Mouse (Mus musculus) NIH3T3 (cell line): ENCODE measurements around the gene Aox1.
"Not testable (repeated sequence)": the region's sequence is repeated elsewhere in the genome, so short reads cannot be mapped to it uniquely, and the experiment has no call there.

Experiments
- DNase-seq: peaks from one replicate; pipeline ENCODE4 v3.0.0-alpha.2; 2012; ENCODE audit warnings: low read depth

Gene Aox1

DNA sequence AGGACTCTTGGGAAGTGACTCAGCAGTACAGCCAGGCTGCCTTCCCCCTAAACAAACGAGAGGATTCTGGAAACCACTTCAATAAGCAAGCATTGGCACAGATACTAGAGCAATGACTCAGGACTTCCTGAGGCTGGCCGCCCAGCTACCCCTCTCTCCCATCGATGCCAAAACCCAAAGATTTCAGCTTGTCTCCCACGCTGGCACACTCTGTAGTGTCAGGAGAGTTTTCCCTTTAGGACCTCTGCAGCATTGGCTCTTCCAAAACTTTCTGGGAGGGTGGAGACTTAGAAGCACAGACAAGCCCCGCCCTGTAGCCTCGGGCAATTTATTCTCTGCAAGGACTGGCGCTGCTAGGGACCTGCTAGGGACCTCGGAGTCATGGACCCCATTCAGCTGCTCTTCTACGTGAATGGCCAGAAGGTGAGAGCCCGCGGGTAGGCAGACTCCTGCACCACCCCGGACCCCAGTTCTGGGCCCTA lies at the start of gene Aox1:
TSS of gene Aox1 (plus strand) at position 296 of the 482 bp plus-strand sequence.
- peak; percentile 94 for DNase-seq

DNA sequence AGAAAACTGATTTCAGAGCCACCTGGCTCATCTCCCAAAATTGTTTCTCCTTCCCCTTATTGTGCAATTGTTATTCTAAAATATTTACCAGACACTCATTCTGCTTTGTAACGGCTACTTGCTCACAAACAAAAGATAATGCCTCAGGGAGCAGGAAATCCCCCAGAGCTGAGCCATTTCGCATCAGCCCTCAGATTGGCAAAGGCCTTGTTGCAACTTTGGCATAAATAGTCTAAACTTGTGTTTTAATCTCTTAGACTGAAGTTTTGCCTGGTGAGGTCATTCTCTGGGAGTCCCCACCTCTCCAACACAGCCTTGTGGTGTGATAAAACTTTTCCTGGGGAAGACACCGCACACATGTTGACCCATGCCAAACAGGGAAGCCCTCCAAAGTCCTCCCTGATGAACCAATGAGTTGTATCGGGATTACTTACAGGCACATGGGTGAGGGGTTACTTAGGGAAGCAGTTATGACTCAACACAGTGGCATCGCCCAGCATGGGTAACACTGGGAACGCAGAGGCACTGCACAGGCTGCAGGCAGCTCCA lies 40.6 kb upstream of the Aox1 start:
- DNase-seq, result peak; percentile 83

DNA sequence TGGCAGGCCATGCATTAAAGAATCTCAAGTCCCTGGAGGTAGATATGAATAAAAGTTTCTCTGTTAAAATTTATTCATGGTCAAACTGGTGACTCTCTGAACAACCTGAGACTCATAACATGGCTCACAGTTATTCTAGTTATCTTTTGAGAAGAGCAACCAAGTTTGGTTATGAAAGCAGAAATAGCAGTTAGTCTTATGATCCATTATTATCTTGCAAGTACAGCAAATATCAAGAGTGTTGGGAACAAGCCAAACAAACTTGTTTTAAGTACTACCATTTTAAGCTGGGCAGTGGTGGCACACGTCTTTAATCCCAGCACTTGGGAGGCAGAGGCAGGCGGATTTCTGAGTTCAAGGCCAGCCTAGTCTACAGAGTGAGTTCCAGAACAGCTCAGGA lies 38.5 kb upstream of the Aox1 start:
- DNase-seq, result no peak

DNA sequence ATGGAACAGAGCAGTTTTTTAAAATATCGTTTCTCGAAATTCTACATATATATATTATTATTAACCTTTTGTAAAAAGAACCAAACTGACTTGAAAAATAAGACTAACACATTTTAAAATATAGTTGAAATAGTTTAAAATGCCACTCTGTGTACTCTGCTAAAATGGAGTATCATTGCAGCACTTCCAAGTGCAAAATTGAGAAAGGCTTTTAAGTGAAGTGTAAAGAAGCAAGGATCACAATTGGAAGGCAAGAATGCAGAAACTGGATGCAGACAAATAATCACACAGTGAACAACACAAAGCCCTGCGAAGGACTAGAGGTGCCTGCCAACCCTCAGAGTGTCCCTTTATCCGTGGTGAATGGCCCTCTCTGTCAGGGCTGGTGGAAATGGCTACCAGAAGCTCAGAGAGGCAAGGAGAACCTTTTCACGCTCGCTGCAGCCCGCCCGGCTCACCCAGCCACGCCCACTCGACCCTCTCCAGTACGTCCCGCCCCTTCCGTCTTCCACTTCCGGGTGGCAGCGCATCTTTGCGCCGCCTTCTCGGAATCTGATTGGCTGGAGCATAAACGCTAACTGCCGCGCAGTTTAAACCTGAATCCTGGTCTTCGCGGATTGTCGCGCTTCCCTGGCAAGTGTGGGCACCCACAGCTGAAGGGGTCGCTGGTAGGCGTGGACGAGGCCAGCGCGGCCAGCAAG lies 34.1 kb upstream of the Aox1 start, which contains the start of gene Sgo2a:
TSS of gene Sgo2a (plus strand) at position 540 of the 701 bp plus-strand sequence.
- peak; percentile 99 for DNase-seq

DNA sequence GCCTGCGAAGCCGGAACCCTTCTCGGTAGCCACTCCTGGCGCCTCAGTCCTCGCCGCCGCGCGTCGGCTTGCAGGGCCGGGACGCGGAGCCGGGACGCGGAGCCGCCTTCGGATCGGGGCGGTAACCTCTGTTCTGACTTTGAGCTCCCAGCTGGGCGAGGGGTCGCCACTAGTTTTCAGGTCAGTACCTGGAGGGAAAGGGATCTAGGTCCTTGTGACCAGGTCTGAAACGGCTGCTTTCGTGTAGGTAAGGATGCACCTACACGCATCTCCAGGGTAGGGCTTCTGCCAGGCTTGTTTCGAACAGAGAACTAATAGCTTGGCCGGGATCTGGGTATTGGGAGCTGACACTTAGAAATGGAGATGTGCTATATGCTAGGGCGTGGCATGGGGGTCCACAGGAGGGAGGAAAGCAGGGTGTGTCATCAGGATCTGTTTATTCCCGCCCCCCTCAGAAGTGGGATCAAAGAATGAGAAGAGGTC lies 33.6 kb upstream of the Aox1 start:
- DNase-seq, result no peak

DNA sequence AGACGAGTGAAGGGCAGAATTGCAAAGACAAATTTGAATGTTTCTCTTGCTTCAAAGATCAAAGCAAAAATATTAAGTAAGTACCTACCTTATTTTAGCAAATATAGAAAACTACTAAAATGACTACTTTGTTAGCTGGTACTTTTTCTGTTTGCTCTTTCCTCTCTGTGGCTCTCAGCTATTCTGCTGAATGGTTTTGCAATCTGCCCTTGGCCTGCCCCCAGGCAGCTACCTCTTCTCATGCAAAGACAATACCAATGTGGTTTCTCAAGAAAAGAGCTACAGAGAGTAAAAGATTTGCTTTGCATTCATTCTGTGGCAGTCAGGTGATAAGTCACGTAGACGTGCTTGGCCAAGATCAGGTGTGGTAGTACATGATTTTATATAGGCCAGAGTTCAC lies 31.6 kb upstream of the Aox1 start:
- DNase-seq, result peak; percentile 21

DNA sequence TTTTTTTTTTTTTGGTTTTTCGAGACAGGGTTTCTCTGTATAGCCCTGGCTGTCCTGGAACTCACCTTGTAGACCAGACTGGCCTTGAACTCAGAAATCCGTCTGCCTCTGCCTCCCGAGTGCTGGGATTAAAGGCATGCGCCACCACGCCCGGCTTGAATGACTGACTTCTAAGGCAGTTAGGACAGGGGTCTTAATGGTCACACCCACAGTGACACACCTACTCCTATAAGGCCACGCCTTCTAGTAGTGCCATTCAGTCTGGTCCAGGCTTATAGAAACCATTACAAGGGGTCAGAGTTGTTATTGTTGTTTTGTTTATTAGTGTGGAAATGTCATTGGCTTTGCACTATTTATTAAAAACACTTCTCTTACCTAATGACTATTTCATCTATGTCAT lies 23.3 kb upstream of the Aox1 start:
- DNase-seq, result not testable (repeated sequence)

DNA sequence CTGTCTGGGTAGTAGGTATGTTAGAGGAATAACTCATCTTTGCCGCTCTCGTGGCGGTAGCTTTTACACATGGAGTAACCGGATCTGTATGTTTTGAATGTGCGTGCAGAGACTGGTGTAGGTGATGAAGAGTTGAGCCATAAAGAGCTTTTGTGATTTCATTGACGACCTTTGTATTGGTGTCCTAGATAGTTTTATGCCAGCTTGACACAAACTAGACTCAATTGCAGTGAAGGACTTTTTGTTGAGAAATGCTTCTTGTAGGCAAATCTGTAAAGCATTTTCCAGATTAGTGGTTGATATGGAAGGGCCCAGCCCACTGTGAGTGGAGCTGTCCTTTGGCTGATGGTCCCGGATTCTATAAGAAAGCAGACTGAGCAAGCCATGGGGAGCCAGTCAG lies 10.9 kb upstream of the Aox1 start, which contains the start of gene Kctd18:
TSS of gene Kctd18 (minus strand) at position 101 of the 400 bp plus-strand sequence.
- no peak for DNase-seq

DNA sequence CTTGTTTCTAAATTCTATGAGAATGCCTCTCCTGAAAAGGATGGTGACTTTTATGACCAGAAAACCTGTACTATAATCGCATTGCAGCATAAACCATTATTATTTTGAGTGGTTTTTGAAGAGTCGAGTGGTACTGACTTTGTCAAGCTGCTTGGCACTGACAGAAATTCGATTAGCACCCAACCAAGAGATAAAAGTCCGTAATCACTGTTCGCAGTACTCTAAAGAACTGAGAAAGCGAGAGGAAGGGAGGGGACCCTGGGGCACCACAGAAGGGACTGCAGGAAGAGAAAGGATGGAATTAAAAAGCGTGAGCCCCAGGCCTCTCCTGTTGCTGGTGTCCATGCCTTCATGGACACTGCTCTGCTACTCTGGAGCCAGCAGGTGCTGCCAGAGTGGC lies 2.0 kb upstream of the Aox1 start:
- no peak for DNase-seq

DNA sequence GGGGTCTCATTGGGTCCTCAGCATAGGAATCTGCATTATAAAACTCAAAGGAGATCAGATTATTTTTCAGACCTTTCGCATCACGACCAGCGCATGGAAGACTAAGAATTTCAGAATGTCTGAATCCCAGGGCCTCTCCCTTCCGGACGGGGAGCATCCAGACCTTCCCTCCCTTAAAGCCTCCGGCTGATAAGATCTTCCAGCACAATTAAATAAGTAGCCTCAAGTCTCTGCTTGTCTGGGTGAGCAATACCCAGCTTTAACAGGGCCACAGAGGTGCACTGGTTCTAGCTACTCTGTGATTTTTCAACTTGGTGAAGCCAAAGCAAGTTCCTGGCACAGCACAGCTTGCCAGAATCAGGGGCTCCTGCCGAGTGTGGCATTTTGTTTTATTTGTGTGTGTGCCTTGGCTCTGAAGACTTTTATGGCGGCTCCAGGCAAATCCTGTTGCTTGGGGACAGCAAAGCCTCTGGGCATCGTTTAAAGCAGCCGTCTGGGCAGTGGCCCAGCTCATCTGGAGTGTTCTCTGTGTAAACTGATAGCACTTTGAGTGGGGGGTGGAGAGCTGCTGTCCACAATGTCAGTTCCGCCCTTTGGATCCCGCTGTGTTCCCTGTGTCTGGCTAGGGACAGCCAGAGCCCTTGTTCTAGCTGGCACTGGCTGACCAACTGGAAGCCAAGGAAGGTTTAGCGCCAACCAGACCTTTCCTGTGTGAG lies 583 bp downstream of the Aox1 start:
- peak; percentile 74 for DNase-seq

DNA sequence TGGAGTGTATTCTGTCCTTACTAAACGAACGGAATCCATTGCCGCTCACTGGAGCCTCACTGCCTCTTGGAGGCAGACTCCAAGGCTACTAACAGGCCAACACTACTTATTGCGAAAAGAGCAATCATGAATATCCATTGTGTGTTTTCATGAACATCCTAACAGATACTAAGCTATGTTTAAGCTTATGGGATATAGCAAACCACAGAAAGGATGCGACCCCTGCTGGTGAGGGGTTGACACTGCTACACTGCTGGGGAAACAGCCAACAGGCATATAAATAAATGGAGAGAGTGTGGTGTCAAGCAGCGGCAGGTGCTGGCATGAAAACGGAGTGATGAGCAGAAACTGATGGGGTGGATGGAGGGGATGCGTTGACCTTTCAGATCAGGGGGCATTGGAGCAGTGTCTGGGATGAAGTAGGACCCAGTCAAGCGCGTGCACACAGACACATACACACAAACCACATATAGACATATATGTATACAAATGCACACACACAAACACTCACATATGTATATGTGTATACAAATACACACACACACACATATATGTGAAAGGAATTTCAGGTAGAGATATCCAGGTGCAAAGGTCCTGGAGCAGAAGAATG lies 1.5 kb downstream of the Aox1 start:
- DNase-seq, result peak; percentile 93

DNA sequence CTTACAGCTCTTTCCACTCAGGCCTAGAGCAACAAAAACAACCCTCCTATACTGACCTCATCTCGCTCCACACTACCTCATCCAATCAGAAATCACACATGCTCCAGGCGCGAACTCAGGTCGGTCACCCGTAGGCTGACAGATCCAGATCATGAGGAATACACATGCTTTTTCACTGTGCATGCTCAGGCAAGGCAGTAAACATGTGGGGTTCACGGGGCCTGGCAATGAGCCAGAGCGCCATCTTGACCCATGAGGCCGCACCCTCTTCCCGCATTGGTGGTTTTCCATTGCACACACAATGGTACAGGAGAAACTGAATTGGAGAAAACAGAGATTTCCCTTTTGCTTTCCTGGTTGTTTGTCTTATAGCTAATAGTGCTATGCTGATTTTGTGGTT lies 7.6 kb downstream of the Aox1 start:
- peak; percentile 32 for DNase-seq

DNA sequence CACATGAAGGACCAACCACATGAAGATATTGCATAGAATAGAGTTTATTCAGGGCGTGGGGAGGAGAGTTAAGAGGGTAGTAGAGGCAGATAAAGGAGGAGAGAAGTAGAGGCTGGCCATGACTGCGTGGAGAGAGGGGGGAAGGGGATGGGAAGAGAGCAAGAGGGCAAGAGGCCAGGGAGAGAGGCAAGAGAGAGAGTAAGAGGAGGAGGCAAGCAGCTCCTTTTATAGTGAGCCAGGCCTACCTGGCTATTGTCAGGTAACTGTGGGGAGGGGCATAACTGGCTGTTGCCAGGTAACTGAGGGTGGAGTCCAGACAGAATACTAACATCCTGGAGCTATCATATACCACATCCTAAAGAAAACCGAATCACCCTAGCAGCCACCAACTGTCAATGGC lies 15.3 kb downstream of the Aox1 start:
- DNase-seq, result no peak

DNA sequence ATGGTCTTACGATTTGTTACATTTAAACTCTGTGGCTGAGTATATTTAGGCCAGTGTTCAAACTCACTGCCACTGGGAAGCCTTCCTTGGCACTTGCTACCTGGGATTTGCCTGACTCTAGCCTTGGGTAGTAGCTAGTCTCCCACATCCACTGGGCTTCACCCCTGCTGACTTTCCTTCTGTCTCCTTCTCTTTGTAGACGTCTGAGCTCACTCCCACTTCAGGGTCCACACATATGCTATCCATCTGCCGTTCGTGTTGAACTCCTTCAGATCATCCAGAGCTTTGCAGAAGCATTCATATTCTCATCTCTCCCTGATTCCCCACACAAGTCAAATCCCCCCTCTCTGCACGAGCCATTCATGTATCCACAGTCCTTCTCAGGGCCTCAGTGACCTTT lies 15.8 kb downstream of the Aox1 start:
- no peak for DNase-seq

DNA sequence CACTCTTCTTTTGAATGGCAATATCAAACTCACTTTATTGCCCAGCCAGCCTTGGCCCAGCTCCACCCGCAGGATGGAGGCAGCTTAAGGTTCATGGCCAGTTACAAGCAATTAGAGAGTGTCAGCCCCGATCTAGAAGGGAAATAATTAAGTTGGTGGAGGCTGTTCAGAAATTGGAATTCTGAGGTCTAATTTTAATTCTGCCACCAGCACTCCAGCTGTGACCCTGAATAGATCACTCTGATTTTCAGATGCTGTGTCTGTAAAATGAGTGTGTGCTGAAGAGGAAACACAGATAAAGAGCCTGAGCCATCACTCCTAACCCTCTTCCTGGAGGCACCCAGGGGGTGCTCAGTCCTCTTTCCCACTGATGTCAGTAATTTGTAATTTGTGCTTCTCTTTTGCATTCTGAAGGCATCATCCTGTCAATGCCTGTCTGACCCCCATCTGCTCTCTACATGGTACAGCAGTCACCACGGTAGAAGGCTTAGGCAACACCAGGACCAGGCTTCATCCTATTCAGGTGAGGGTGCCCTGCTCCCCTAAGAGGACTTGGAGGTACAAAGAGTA lies 17.1 kb downstream of the Aox1 start:
- no peak for DNase-seq

DNA sequence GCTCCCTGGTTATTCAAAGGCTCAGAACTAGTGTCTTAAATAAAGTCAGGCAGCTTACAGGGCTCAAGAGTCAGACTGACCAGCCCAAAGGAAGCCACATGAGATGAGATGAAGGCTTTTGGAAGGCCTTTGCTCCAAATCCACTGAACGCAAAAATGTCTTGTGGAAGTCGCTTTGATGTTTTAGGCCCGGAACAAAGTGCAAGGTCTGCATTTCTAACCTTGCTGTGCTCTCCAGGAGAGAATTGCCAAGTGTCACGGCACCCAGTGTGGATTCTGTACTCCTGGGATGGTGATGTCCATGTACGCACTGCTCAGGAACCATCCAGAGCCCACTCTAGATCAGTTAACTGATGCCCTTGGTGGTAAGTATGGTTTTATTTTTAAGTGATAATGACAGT lies 19.4 kb downstream of the Aox1 start:
- DNase-seq, result no peak

DNA sequence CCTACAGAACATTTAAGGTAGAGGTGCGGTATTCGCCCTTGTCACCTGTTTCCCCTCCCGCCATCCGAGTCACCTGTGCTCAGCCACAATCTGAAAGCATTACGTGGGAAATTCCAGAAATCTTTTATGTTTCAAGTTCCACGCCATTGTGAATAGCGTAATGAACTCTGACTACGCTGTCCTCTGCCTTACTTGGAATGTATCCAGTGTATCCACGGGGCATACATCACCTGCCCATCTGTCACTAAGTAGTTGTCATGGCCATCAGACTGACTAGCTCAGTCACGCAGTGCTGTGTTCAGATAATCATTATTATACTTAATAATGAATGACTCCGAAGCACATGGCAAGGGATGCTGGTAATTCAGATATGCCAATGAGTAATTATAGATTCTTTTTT lies 25.9 kb downstream of the Aox1 start:
- no peak for DNase-seq

DNA sequence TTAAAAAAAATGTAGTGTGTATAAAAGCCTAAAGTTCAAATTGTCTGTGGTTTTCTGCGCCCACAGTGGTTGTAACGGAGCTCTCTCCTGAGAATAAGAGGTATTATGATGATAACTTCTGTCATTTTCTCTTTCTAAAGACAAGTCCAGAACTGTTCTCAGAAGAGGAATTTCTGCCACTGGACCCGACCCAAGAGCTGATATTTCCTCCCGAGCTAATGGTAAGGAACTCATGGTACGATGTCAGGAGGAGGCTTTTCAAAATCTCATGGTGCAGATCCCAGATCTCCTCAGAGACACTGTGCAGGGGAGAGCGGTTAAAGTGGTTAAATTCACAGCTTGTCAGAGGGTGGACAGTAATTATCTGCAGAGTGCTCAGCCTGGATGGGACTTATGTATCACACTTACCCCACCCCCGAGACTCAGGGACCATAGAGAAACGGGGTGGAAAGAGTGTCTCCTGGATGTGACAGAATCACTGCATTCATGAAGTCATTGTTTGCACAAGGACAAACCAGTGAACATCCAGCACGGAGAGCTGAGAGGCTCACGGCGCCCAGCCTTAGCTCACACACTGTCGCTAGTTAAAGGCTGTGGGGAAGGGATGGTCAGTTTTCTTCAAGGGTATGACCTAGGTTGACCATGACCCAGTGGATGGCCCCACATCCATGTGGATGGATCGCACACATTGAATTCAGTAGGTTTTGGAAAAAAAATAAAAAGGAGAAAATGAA lies 26.5 kb downstream of the Aox1 start:
- no peak for DNase-seq

DNA sequence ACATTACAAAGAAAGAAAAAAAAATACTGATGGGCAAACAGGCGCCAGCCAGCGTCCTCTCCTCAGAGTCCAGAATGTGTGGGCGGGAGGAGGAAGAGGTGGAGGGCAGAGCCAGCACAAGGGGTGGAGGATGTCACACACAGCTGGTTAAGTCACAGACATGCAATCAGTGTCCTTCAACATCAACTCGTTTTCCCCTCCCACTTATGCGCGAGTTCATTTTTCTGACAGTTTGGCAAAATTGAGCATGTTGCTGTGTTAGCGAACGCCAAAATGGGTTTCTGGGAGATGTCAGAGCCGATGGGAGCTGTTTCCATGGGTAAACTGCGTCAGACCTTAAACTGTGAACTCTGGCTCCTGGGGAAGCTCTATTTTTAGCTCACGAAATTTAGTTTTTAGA lies 27.2 kb downstream of the Aox1 start:
- no peak for DNase-seq

DNA sequence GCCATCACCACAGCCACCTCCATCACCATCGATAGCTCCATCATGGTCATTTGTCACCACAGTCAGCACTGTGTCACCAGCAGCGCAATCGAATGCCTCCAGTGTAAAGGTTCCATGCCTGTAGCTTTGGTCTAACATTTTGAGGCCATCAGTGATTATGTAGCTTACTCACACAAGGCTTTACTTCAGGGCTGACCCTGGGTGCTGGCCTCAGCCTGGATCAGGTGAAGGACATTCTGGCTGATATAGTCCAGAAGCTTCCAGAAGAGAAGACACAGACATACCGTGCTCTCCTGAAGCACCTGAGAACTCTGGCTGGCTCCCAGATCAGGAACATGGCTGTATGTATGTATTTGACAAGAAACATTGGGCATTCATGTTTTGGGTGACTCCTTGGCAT lies 29.1 kb downstream of the Aox1 start:
- DNase-seq, result no peak

DNA sequence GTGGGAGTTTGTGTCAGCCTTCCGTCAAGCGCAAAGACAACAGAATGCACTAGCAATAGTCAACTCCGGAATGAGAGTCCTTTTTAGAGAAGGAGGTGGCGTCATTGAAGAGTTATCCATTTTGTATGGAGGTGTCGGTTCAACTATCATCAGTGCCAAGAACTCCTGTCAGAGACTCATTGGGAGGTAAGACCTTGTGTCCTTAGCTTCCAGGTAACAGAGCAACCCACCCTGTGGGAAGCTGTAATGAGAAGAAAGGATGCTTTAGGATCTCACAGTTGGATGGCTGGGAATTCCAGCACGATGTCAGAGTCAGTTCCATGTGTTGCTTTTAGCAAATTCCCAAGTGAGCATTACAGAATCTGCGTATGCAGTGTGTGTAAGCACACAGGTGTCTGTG lies 32.4 kb downstream of the Aox1 start:
- DNase-seq, result no peak

DNA sequence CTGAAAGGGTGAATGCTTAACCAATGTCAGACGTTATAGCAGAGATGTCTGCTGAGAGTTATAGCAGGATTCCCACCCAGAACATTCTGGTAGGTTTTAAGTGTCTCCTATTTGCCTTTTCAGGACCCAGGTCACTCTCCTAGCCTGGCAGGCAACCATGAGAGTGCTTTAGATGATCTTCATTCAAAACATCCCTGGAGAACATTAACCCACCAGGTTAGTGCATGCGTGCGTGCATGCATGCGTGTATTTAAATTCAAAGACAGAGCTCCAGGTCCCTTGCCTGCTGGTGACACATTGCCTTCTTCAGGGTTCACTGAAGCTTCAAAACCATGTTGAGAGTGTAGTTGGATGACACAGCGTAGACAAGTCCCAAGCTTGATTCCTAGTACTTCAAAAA lies 35.4 kb downstream of the Aox1 start:
- DNase-seq, result no peak
